Mouse (Mus musculus) neural tube, embryonic 12.5 days (tissue): ENCODE data around the gene Suds3. TPM values are rescaled to one million over a fixed set of nuclear protein-coding genes. Genes with fewer than 3 reads are reported as not detected.

ENCODE experiments used
- ATAC-seq: fragments of 200-750 bp; cut with Nextera tagmentation; 2 replicates; pipeline ENCODE4 v1.8.0; 2017; ENCODE audit warnings: low read depth, mild to moderate bottlenecking, moderate TSS enrichment, moderate library complexity; ENCODE audit not compliant: low FRiP score
- H3K27ac ChIP-seq: fragments of 300-500 bp; sonication (generic); 2 replicates; pipeline ENCODE4 v1.5.1; 2016
- H3K27me3 ChIP-seq: fragments of 300-500 bp; sonication (generic); replicated peaks from 2 replicates; pipeline ENCODE4 v1.6.1; 2016; ENCODE audit warnings: mild to moderate bottlenecking
- H3K36me3 ChIP-seq: fragments of 300-500 bp; sonication (generic); 2 replicates; pipeline ENCODE4 v1.6.1; 2016; ENCODE audit warnings: mild to moderate bottlenecking
- H3K4me1 ChIP-seq: fragments of 300-500 bp; sonication (generic); 2 replicates; pipeline ENCODE4 v1.6.1; 2016
- H3K4me2 ChIP-seq: fragments of 300-500 bp; sonication (generic); replicated peaks from 2 replicates; pipeline ENCODE4 v1.6.1; 2016; ENCODE audit warnings: mild to moderate bottlenecking
- H3K4me3 ChIP-seq: fragments of 300-500 bp; sonication (generic); 2 replicates; pipeline ENCODE4 v1.5.1; 2016
- H3K9ac ChIP-seq: fragments of 300-500 bp; sonication (generic); 2 replicates; pipeline ENCODE4 v1.6.1; 2016; ENCODE audit warnings: mild to moderate bottlenecking
- H3K9me3 ChIP-seq: fragments of 300-500 bp; sonication (generic); 2 replicates; pipeline ENCODE4 v1.6.1; 2016; ENCODE audit warnings: mild to moderate bottlenecking
- WGBS: fragments of 180-500 bp; shearing (Covaris S2); methylation state at CpG from one replicate; pipeline ENCODE4 v1.1.7; 2016; 5-methylcytosine and 5-hydroxymethylcytosine counted together
- polyA plus RNA-seq: library from polyadenylated mRNA; unstranded; fragments of >200 nt; fragmentation: Nextera tagmentation; extraction: Ambion mirVana; gene quantifications from 2 replicates; pipeline ENCODE4 v1.2.1, GENCODE M21; 2016

Gene Suds3
- polyA plus RNA-seq, 1 experiment from 2014 or later, result 112 TPM

- H3K9me3 ChIP-seq, result no peaks in the 10 kb centered on the region
- no peaks in the 10 kb centered on the region for H3K36me3 ChIP-seq
- no peak overlapping the region for H3K4me3 ChIP-seq
- H3K4me2 ChIP-seq, result peak overlapping the region; percentile 84
- no peak overlapping the region for H3K27ac ChIP-seq
- 0 out of 2 replicates have a peak, but pooled peaks cover 10% of the 10 kb centered on the region for H3K27me3 ChIP-seq
- 55% methylated on average over 8 of the region's 8 CpGs for WGBS
- no peak for ATAC-seq
- no peak overlapping the region for H3K9ac ChIP-seq
- peaks cover 16% of the 10 kb centered on the region for H3K4me1 ChIP-seq
Measured at GRCm38 (mm10) chr5:117118850-117119249, 2.9 kb upstream of the Suds3 start.

- 85% methylated on average over 2 of the region's 2 CpGs for WGBS
- Histone ChIP-seq H3K9ac (no peak overlapping the region), H3K4me2 (no peak overlapping the region), H3K4me3 (no peak overlapping the region), H3K4me1 (peaks cover 16% of the 10 kb centered on the region), H3K36me3 (peaks cover 3% of the 10 kb centered on the region), H3K27me3 (0 out of 2 replicates have a peak, but pooled peaks cover 10% of the 10 kb centered on the region), H3K9me3 (no peaks in the 10 kb centered on the region), H3K27ac (no peak overlapping the region)
- no peak for ATAC-seq
Measured at GRCm38 (mm10) chr5:117118220-117118619, 2.3 kb upstream of the Suds3 start.

GRCm38 (mm10) chr5:117117716-117118115 is 1.8 kb upstream of the Suds3 start:
- H3K9ac ChIP-seq, result no peak overlapping the region
- H3K27me3 ChIP-seq, result 0 out of 2 replicates have a peak, but pooled peaks cover 10% of the 10 kb centered on the region
- ATAC-seq, result no peak
- no peaks in the 10 kb centered on the region for H3K9me3 ChIP-seq
- H3K4me1 ChIP-seq, result peaks cover 16% of the 10 kb centered on the region
- peaks cover 9% of the 10 kb centered on the region for H3K36me3 ChIP-seq
- 76% methylated on average over 7 of the region's 7 CpGs for whole genome bisulfite sequencing
- no peak overlapping the region for H3K4me3 ChIP-seq
- H3K27ac ChIP-seq, result no peak overlapping the region
- H3K4me2 ChIP-seq, result no peak overlapping the region

- H3K9me3 ChIP-seq, result no peaks in the 10 kb centered on the region
- peaks cover 16% of the 10 kb centered on the region for H3K4me1 ChIP-seq
- no peak for ATAC-seq
- peaks cover 13% of the 10 kb centered on the region for H3K36me3 ChIP-seq
- 78% methylated on average over 2 of the region's 2 CpGs for WGBS
- H3K4me3 ChIP-seq, result no peak overlapping the region
- H3K27me3 ChIP-seq, result 0 out of 2 replicates have a peak, but pooled peaks cover 10% of the 10 kb centered on the region
- no peak overlapping the region for H3K9ac ChIP-seq
- H3K27ac ChIP-seq, result no peak overlapping the region
- H3K4me2 ChIP-seq, result no peak overlapping the region
Measured at GRCm38 (mm10) chr5:117117241-117117640, 1.3 kb upstream of the Suds3 start.

GRCm38 (mm10) chr5:117116660-117117059 is 747 bp upstream of the Suds3 start:
- peaks cover 19% of the 10 kb centered on the region for H3K36me3 ChIP-seq
- 0 out of 2 replicates have a peak, but pooled peaks cover 8% of the 10 kb centered on the region for H3K27me3 ChIP-seq
- no peak overlapping the region for H3K4me3 ChIP-seq
- peaks cover 15% of the 10 kb centered on the region for H3K4me1 ChIP-seq
- WGBS, result 66% methylated on average over 2 of the region's 2 CpGs
- H3K9me3 ChIP-seq, result no peaks in the 10 kb centered on the region
- H3K27ac ChIP-seq, result no peak overlapping the region
- H3K9ac ChIP-seq, result no peak overlapping the region
- no peak overlapping the region for H3K4me2 ChIP-seq
- ATAC-seq, result no peak

- peak; percentile 21 for ATAC-seq
- H3K27me3 ChIP-seq, result no peaks in the 10 kb centered on the region
- peaks cover 4% of the 10 kb centered on the region for H3K4me1 ChIP-seq
- peak overlapping the region; percentile 90 for H3K9ac ChIP-seq
- peak overlapping the region; percentile 50; the same call in 1 of the 2 replicates for H3K27ac ChIP-seq
- H3K4me3 ChIP-seq, result peak overlapping the region; percentile 91
- under 1% methylated on average over 43 of the region's 43 CpGs for WGBS
- peak overlapping the region; percentile 81 for H3K4me2 ChIP-seq
- no peaks in the 10 kb centered on the region for H3K9me3 ChIP-seq
- H3K36me3 ChIP-seq, result peaks cover 32% of the 10 kb centered on the region
Measured at GRCm38 (mm10) chr5:117115193-117115767, 633 bp downstream of the Suds3 start.

- ATAC-seq, result no peak
- Histone ChIP-seq H3K9ac (peak overlapping the region; percentile 90), H3K4me1 (peaks cover 4% of the 10 kb centered on the region), H3K27ac (peak overlapping the region; percentile 50; the same call in 1 of the 2 replicates), H3K4me3 (peak overlapping the region; percentile 91), H3K4me2 (peak overlapping the region; percentile 81), H3K27me3 (no peaks in the 10 kb centered on the region), H3K36me3 (peaks cover 36% of the 10 kb centered on the region), H3K9me3 (no peaks in the 10 kb centered on the region)
- WGBS, result 6% methylated on average over 16 of the region's 16 CpGs
Measured at GRCm38 (mm10) chr5:117114581-117115192, 1.2 kb downstream of the Suds3 start.

GRCm38 (mm10) chr5:117113330-117113729 is 2.6 kb downstream of the Suds3 start:
- H3K4me3 ChIP-seq, result no peak overlapping the region
- no peak for ATAC-seq
- H3K36me3 ChIP-seq, result peaks cover 49% of the 10 kb centered on the region
- no peaks in the 10 kb centered on the region for H3K9me3 ChIP-seq
- H3K9ac ChIP-seq, result no peak overlapping the region
- H3K4me1 ChIP-seq, result peaks cover 4% of the 10 kb centered on the region
- whole genome bisulfite sequencing, result 91% methylated on average over 7 of the region's 7 CpGs
- H3K4me2 ChIP-seq, result no peak overlapping the region
- no peak overlapping the region for H3K27ac ChIP-seq
- no peaks in the 10 kb centered on the region for H3K27me3 ChIP-seq

GRCm38 (mm10) chr5:117111774-117112112 is 4.2 kb downstream of the Suds3 start:
- no peaks in the 10 kb centered on the region for H3K27me3 ChIP-seq
- WGBS, result 98% methylated on average over 7 of the region's 7 CpGs
- no peak overlapping the region for H3K27ac ChIP-seq
- peaks cover 4% of the 10 kb centered on the region for H3K4me1 ChIP-seq
- H3K9me3 ChIP-seq, result no peaks in the 10 kb centered on the region
- H3K4me3 ChIP-seq, result no peak overlapping the region
- no peak for ATAC-seq
- no peak overlapping the region for H3K9ac ChIP-seq
- H3K4me2 ChIP-seq, result no peak overlapping the region
- peaks cover 65% of the 10 kb centered on the region for H3K36me3 ChIP-seq

GRCm38 (mm10) chr5:117111064-117111773 is 4.7 kb downstream of the Suds3 start:
- Histone ChIP-seq H3K9ac (no peak overlapping the region), H3K9me3 (no peaks in the 10 kb centered on the region), H3K4me1 (peaks cover 4% of the 10 kb centered on the region), H3K36me3 (peaks cover 70% of the 10 kb centered on the region), H3K4me3 (no peak overlapping the region), H3K4me2 (no peak overlapping the region), H3K27ac (no peak overlapping the region), H3K27me3 (no peaks in the 10 kb centered on the region)
- no peak for ATAC-seq
- 90% methylated on average over 16 of the region's 16 CpGs for WGBS

GRCm38 (mm10) chr5:117109522-117109921 is 6.4 kb downstream of the Suds3 start:
- 93% methylated on average over 8 of the region's 8 CpGs for WGBS
- H3K27me3 ChIP-seq, result no peaks in the 10 kb centered on the region
- no peak overlapping the region for H3K4me3 ChIP-seq
- ATAC-seq, result no peak
- H3K4me1 ChIP-seq, result peaks cover 4% of the 10 kb centered on the region
- no peak overlapping the region for H3K9ac ChIP-seq
- H3K36me3 ChIP-seq, result peaks cover 86% of the 10 kb centered on the region
- no peak overlapping the region for H3K27ac ChIP-seq
- H3K9me3 ChIP-seq, result no peaks in the 10 kb centered on the region
- H3K4me2 ChIP-seq, result no peak overlapping the region

- no peaks in the 10 kb centered on the region for H3K27me3 ChIP-seq
- H3K4me3 ChIP-seq, result no peak overlapping the region
- H3K36me3 ChIP-seq, result peaks cover 94% of the 10 kb centered on the region
- no peak for ATAC-seq
- no peak overlapping the region for H3K9ac ChIP-seq
- no peak overlapping the region for H3K4me2 ChIP-seq
- no peaks in the 10 kb centered on the region for H3K4me1 ChIP-seq
- WGBS, result 95% methylated on average over 13 of the region's 13 CpGs
- H3K9me3 ChIP-seq, result no peaks in the 10 kb centered on the region
- H3K27ac ChIP-seq, result no peak overlapping the region
Measured at GRCm38 (mm10) chr5:117108731-117109130, 7.2 kb downstream of the Suds3 start.
